Mouse (Mus musculus): ENCODE data around the gene Nlgn3. TPM values are rescaled to one million over a fixed set of nuclear protein-coding genes. Genes with fewer than 3 reads are reported as not detected.
A peak's percentile ranks its signal among the peaks of the same experiment; 100 is the strongest.

The Nlgn3 gene
- polyA plus RNA-seq, 1 experiment from 2014 or later: 12.3 TPM

DNA sequence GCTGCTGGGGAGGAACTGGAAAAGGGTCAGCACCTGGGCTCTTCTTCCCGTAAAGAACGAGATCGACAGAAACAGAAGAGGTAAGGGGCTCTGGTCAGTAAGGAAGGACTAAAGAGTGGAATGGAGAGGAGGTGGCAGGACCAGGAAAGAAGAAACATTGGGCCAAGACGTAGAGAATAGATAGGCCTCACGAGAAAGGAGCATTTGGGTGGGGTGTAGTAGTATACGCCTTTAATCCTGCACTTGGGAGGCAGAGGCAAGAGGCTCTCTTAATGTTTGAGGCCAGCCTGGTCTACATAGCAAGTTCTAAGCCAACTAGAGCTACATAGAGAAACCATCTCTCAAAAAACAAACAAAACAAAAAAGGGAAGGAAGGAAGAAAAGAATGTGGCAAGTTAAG is 10.5 kb upstream of the Nlgn3 start:
- WGBS: 87% methylated on average over 6 of the region's 6 CpGs

DNA sequence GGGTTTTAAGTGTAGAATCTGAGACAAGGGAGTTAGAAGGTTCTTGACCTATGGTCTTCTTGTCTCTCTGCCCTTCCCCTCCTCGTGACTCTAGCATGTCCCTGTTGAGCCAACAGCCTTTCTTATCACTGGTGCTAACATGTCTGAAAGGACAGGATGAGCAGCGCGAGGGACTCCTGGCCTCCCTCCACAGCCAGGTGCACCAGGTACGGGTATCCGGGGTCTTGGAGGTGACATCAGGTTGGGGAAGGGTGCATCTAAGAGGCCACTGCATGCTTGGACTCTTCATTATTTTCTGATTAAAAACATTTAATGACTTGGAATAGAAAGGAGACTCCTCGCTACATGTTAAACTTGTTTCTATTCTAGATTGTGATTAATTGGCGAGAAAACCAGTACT is 9.9 kb upstream of the Nlgn3 start:
- 92% methylated on average over 7 of the region's 7 CpGs for WGBS
- H3K27ac ChIP-seq (replicated peaks; ENCODE audit: low read depth, low read length): no peak overlapping the region
- ATAC-seq (ENCODE audit: insufficient number of reproducible peaks, low FRiP score, low TSS enrichment, low read depth) (no peak), DNase-seq (ENCODE audit: low spot score) (no peak)
- 0 out of 2 replicates have a peak, but pooled peaks cover 11% of the 10 kb centered on the region for H3K27me3 ChIP-seq (ENCODE audit: control insufficient read depth, insufficient read depth, low read length)
- peaks cover 9% of the 10 kb centered on the region for H3K36me3 ChIP-seq (ENCODE audit: control insufficient read depth, insufficient read depth, low read length)
- H3K4me1 ChIP-seq (ENCODE audit: control insufficient read depth, insufficient read depth, low read length): no peaks in the 10 kb centered on the region
- H3K9me3 ChIP-seq (ENCODE audit: control insufficient read depth, low read length): no peaks in the 10 kb centered on the region
- no peak overlapping the region for H3K4me2 ChIP-seq (ENCODE audit: low read depth, severe bottlenecking)
- H3K4me3 ChIP-seq (ENCODE audit: low read depth, low read length): no peak overlapping the region
- no peak overlapping the region for H3K9ac ChIP-seq (ENCODE audit: low read length)

More for the DNA sequence above, 10.5 kb upstream of the Nlgn3 start:
- peaks cover 9% of the 10 kb centered on the region for H3K36me3 ChIP-seq (ENCODE audit: control insufficient read depth, insufficient read depth, low read length)
- no peaks in the 10 kb centered on the region for H3K4me1 ChIP-seq (ENCODE audit: control insufficient read depth, insufficient read depth, low read length)
- 0 out of 2 replicates have a peak, but pooled peaks cover 10% of the 10 kb centered on the region for H3K27me3 ChIP-seq (ENCODE audit: control insufficient read depth, insufficient read depth, low read length)
- H3K9ac ChIP-seq (ENCODE audit: low read length): no peak overlapping the region
- no peak overlapping the region for H3K4me2 ChIP-seq (ENCODE audit: low read depth, severe bottlenecking)
- no peak overlapping the region for H3K27ac ChIP-seq (replicated peaks; ENCODE audit: low read depth, low read length)
- no peak overlapping the region for H3K4me3 ChIP-seq (ENCODE audit: low read depth, low read length)
- H3K9me3 ChIP-seq (ENCODE audit: control insufficient read depth, low read length): no peaks in the 10 kb centered on the region
- ATAC-seq (ENCODE audit: insufficient number of reproducible peaks, low FRiP score, low TSS enrichment, low read depth) (no peak), DNase-seq (ENCODE audit: low spot score) (no peak)

DNA sequence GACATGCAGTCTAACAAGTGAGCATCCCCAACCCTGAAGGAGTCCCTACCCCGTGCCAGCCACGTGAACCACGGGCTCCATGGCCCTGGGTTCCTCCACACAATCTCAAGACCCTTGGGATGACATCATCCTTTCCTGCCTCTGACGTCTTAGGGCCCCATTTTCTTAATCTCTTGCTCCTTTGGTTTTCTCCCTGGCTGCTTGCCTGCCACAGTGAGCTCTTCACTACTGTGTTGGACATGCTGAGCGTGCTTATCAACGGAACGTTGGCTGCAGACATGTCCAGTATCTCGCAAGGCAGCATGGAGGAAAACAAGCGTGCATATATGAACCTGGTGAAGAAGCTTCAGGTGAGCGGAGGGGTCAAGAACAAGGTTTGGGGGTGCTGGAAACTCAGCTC is 8.9 kb upstream of the Nlgn3 start:
- no peak overlapping the region for H3K9ac ChIP-seq (ENCODE audit: low read length)
- H3K4me3 ChIP-seq (ENCODE audit: low read depth, low read length): no peak overlapping the region
- ATAC-seq (ENCODE audit: insufficient number of reproducible peaks, low FRiP score, low TSS enrichment, low read depth) (no peak), DNase-seq (ENCODE audit: low spot score) (no peak)
- no peak overlapping the region for H3K4me2 ChIP-seq (ENCODE audit: low read depth, severe bottlenecking)
- no peaks in the 10 kb centered on the region for H3K9me3 ChIP-seq (ENCODE audit: control insufficient read depth, low read length)
- 87% methylated on average over 10 of the region's 10 CpGs for WGBS
- no peak overlapping the region for H3K27ac ChIP-seq (replicated peaks; ENCODE audit: low read depth, low read length)
- H3K36me3 ChIP-seq (ENCODE audit: control insufficient read depth, insufficient read depth, low read length): peaks cover 5% of the 10 kb centered on the region; the same call in 1 of the 2 replicates
- H3K27me3 ChIP-seq (ENCODE audit: control insufficient read depth, insufficient read depth, low read length): 0 out of 2 replicates have a peak, but pooled peaks cover 11% of the 10 kb centered on the region
- H3K4me1 ChIP-seq (ENCODE audit: control insufficient read depth, insufficient read depth, low read length): no peaks in the 10 kb centered on the region

DNA sequence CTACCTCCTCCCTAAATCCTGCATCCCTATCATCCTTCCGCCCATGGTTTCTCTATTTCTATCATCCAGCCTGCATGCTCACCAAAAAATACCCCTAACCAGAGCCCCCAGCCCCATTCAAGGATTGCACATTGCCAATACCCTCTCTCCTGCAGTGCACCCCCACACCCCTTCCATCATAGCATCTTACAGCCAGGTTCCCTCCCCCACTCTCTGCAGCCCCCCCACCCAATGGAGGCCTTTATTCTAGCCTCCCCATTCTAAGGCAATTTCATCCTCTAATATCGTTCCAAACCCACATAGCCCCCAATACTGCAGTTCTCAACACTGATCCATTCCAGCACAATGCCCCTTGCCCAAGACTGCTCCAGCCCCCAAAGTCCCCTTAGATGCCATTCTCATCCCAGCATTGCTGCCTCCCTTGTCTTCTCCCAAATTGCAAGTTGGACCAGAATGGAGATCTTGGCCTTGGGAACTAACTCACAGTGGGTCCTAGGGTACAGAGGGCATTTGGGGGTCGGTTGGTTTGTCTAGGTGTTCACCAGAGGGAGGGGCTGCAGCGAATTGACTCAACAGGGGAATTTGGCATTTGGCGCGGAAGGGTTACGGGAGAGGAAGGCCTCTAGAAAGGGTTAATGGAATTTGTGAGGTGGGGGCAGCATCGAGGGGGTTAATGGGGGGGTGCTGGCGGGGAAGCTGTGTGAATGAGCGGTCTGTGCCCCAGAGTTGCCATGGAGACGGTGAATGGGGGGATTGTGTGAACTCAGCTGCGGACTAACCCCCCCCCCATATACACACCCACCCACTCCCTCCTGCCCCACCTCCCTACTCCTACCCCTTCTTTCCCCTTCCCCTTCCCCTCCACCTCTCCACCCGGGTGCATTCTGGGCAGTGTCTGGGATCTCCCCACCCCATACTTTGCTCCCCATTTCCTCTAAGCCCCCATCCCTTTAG is 782 bp downstream of the Nlgn3 start:
- Histone ChIP-seq H3K36me3 (ENCODE audit: control insufficient read depth, insufficient read depth, low read length) (peaks cover 8% of the 10 kb centered on the region; the same call in 1 of the 2 replicates), H3K9ac (ENCODE audit: low read length) (peak overlapping the region; percentile 41), H3K4me1 (ENCODE audit: control insufficient read depth, insufficient read depth, low read length) (no peaks in the 10 kb centered on the region), H3K4me2 (ENCODE audit: low read depth, severe bottlenecking) (peak overlapping the region; percentile 49), H3K9me3 (ENCODE audit: control insufficient read depth, low read length) (no peaks in the 10 kb centered on the region), H3K27me3 (ENCODE audit: control insufficient read depth, insufficient read depth, low read length) (peaks cover 5% of the 10 kb centered on the region; the same call in 1 of the 2 replicates), H3K4me3 (ENCODE audit: low read depth, low read length) (peak overlapping the region; percentile 37), H3K27ac (replicated peaks; ENCODE audit: low read depth, low read length) (0 out of 2 replicates have a peak overlapping the region, but pooled peaks have one; percentile 36)
- 29% methylated on average over 10 of the region's 13 CpGs for WGBS
- ATAC-seq (ENCODE audit: insufficient number of reproducible peaks, low FRiP score, low TSS enrichment, low read depth): peak; percentile 77
- DNase-seq (ENCODE audit: low spot score): peak; percentile 38

DNA sequence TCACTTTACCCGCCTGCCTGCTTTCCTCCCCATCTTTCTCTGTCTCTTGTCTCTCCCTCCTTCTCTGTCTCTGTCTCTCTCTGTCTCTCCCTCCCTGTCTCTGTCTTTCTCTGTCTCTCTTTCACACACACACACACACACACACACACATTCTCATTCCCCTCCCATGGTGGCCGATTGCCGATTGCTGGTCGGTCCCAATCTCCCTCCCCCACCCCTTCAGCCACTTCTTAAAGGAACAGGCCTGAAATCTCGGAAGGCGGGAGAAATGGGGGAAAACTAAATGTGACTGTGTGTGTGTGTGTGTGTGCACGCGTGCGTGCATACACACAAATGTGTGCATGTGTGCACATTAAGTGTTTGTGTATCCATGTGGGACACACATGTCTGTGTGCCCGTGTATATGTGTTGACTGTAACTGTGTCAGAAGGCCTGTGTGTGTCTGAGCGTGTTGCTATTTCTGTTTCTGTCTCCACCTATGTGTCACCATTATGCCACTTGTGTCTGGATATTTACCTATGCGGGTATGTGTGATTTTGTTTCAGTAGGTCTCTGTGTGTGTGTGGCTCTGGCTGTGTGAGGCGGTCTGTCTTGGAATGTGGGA is 1.6 kb downstream of the Nlgn3 start:
- 44% methylated on average over 13 of the region's 13 CpGs for WGBS
- no peaks in the 10 kb centered on the region for H3K4me1 ChIP-seq (ENCODE audit: control insufficient read depth, insufficient read depth, low read length)
- peaks cover 8% of the 10 kb centered on the region; the same call in 1 of the 2 replicates for H3K36me3 ChIP-seq (ENCODE audit: control insufficient read depth, insufficient read depth, low read length)
- ATAC-seq (ENCODE audit: insufficient number of reproducible peaks, low FRiP score, low TSS enrichment, low read depth) (no peak; the same call in 1 of the 2 replicates), DNase-seq (ENCODE audit: low spot score) (peak; percentile 35)
- peaks cover 5% of the 10 kb centered on the region; the same call in 1 of the 2 replicates for H3K27me3 ChIP-seq (ENCODE audit: control insufficient read depth, insufficient read depth, low read length)
- no peaks in the 10 kb centered on the region for H3K9me3 ChIP-seq (ENCODE audit: control insufficient read depth, low read length)
- H3K4me2 ChIP-seq (ENCODE audit: low read depth, severe bottlenecking): peak overlapping the region; percentile 49
- peak overlapping the region; percentile 34 for H3K9ac ChIP-seq (ENCODE audit: low read length)
- peak overlapping the region; percentile 37 for H3K4me3 ChIP-seq (ENCODE audit: low read depth, low read length)
- 0 out of 2 replicates have a peak overlapping the region, but pooled peaks have one; percentile 56 for H3K27ac ChIP-seq (replicated peaks; ENCODE audit: low read depth, low read length)

DNA sequence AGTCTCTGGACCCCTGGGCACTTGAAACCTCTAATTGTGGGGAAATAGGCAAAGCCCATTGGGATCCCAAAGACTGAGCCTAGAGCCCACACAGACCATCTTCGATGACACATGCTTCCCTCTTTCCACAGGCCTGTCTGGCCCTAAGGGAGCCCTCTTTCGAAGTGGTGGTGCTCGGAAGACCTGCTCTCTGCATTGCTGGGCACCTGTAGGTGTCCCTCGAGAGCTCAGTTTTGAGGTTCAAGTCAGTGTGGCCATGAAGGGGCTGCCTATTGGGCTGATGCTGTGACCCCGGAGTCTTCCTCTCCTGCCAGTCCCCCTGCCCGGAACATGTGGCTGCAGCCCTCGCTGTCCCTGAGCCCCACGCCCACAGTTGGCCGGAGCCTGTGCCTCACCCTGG is 2.7 kb downstream of the Nlgn3 start:
- no peak for ATAC-seq (ENCODE audit: insufficient number of reproducible peaks, low FRiP score, low TSS enrichment, low read depth)
- no peak overlapping the region for H3K27ac ChIP-seq (replicated peaks; ENCODE audit: low read depth, low read length)
- no peak overlapping the region for H3K4me2 ChIP-seq (ENCODE audit: low read depth, severe bottlenecking)
- H3K4me3 ChIP-seq (ENCODE audit: low read depth, low read length): no peak overlapping the region
- H3K36me3 ChIP-seq (ENCODE audit: control insufficient read depth, insufficient read depth, low read length): peaks cover 2% of the 10 kb centered on the region; the same call in 1 of the 2 replicates
- H3K27me3 ChIP-seq (ENCODE audit: control insufficient read depth, insufficient read depth, low read length): peaks cover 5% of the 10 kb centered on the region; the same call in 1 of the 2 replicates
- H3K4me1 ChIP-seq (ENCODE audit: control insufficient read depth, insufficient read depth, low read length): no peaks in the 10 kb centered on the region
- 79% methylated on average over 9 of the region's 9 CpGs for WGBS
- no peak overlapping the region for H3K9ac ChIP-seq (ENCODE audit: low read length)
- H3K9me3 ChIP-seq (ENCODE audit: control insufficient read depth, low read length): no peaks in the 10 kb centered on the region
- DNase-seq (ENCODE audit: low spot score): no peak

DNA sequence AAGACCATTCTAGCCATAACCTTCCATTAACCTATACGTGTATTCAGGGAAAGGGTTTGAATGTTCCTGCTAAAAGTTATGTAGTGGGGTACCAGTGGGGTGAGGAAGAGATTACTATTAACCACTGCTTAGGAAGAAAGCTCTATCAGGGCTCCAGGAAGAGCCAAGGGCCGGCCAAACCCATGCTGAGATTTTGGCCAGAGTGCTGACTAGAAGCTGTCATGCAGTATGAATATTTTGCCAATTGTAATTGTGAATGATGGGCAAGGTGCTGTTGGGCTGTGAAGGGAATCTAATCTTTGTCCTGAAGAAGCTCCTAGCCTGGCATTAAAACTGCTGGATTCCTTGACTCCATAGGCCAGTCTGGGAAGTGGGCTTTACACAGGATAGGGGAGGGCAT is 5.7 kb downstream of the Nlgn3 start:
- no peak overlapping the region for H3K27ac ChIP-seq (replicated peaks; ENCODE audit: low read depth, low read length)
- H3K4me1 ChIP-seq (ENCODE audit: control insufficient read depth, insufficient read depth, low read length): no peaks in the 10 kb centered on the region
- no peak for DNase-seq (ENCODE audit: low spot score)
- ATAC-seq (ENCODE audit: insufficient number of reproducible peaks, low FRiP score, low TSS enrichment, low read depth): no peak
- 65% methylated on average over 2 of the region's 2 CpGs for WGBS
- H3K9ac ChIP-seq (ENCODE audit: low read length): no peak overlapping the region
- no peaks in the 10 kb centered on the region for H3K9me3 ChIP-seq (ENCODE audit: control insufficient read depth, low read length)
- no peaks in the 10 kb centered on the region for H3K36me3 ChIP-seq (ENCODE audit: control insufficient read depth, insufficient read depth, low read length)
- no peak overlapping the region for H3K4me3 ChIP-seq (ENCODE audit: low read depth, low read length)
- H3K27me3 ChIP-seq (ENCODE audit: control insufficient read depth, insufficient read depth, low read length): peaks cover 5% of the 10 kb centered on the region; the same call in 1 of the 2 replicates
- no peak overlapping the region for H3K4me2 ChIP-seq (ENCODE audit: low read depth, severe bottlenecking)

DNA sequence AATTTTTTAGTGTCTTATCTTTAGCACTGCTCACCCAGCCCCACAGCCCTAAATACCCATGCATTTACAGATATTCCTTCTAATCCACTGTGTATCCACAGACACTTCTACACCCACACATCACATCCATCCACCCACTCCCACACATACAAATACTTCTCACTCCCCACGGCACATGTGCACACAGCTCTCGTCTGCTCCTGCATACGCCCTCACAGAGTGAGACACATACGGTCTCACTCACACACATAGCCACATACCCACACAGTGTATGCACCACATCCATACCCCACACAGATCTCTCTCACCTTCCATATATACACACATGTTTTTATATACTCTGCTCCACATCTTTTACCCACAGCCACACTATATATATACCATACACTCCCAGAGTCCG is 10.3 kb downstream of the Nlgn3 start:
- DNase-seq (ENCODE audit: low spot score) (no peak), ATAC-seq (ENCODE audit: insufficient number of reproducible peaks, low FRiP score, low TSS enrichment, low read depth) (no peak)
- Histone ChIP-seq H3K4me1 (ENCODE audit: control insufficient read depth, insufficient read depth, low read length) (no peaks in the 10 kb centered on the region), H3K4me2 (ENCODE audit: low read depth, severe bottlenecking) (no peak overlapping the region), H3K9me3 (ENCODE audit: control insufficient read depth, low read length) (no peaks in the 10 kb centered on the region), H3K27me3 (ENCODE audit: control insufficient read depth, insufficient read depth, low read length) (0 out of 2 replicates have a peak, but pooled peaks cover 5% of the 10 kb centered on the region), H3K27ac (replicated peaks; ENCODE audit: low read depth, low read length) (no peak overlapping the region), H3K9ac (ENCODE audit: low read length) (no peak overlapping the region), H3K36me3 (ENCODE audit: control insufficient read depth, insufficient read depth, low read length) (no peaks in the 10 kb centered on the region), H3K4me3 (ENCODE audit: low read depth, low read length) (no peak overlapping the region)
- 89% methylated on average over 5 of the region's 5 CpGs for WGBS
